Comparison of ENCODE assay signal across 20 mouse cellular contexts in the genomic region with DNA sequence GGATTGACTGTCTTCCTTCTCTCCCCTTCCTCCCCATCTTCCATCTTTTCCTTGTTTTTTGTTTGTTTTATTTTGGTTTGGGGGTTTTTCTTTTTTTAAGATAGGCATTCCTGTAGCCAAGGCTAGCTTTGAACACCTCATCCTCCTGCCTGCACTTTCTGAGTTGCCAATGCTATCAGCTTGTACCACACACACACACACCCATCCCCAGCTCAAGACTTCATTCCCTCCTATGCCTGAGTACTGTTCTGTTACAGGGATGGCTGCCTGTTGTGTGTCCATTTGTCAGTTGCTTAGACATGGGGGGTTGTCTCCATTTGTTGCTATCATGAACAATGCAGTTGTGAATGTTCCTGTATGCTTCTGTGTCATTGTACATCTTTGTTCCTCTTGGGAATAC.
"Had no signal": no experiment of that assay in that cellular context is flagged by ENCODE, and none has a peak within 500 bp of the region (broad histone marks: within the 10 kb centered on the region; RNA-seq: fewer than 3 reads in every experiment).

No protein-coding gene starts in this region.

- H3K9ac ChIP-seq: liver, embryonic 15.5 days; lung, embryonic 14.5 days; midbrain, embryonic 12.5 days; neural tube, embryonic 13.5 days; neural tube, embryonic 15.5 days had no signal

- DNase-seq: lung, adult 18-20 months; lung, embryonic 14.5 days; lung, postnatal 10 days; lung, postnatal 4 days; midbrain, embryonic 14.5 days; retina, postnatal 1 day; right cerebral cortex, adult 18-20 months; right cerebral cortex, postnatal 25 days; right cerebral cortex, postnatal 4 days; spleen, adult 18-20 months; thymus, adult 2 months; thymus, postnatal 25 days; thymus, postnatal 4 days had no signal

- H3K36me3 ChIP-seq: liver, embryonic 15.5 days; midbrain, embryonic 10.5 days; midbrain, embryonic 12.5 days; neural tube, embryonic 13.5 days; neural tube, embryonic 15.5 days had no signal

- H3K4me2 ChIP-seq: liver, embryonic 15.5 days; lung, embryonic 14.5 days; midbrain, embryonic 12.5 days; neural tube, embryonic 13.5 days; neural tube, embryonic 15.5 days had no signal

- H3K27me3 ChIP-seq: liver, embryonic 15.5 days; neural tube, embryonic 13.5 days; neural tube, embryonic 15.5 days had no signal

- H3K4me1 ChIP-seq: liver, embryonic 15.5 days; neural tube, embryonic 13.5 days had no signal

- ATAC-seq: midbrain, embryonic 16.5 days had no signal

- H3K27ac ChIP-seq: liver, embryonic 15.5 days; midbrain, embryonic 10.5 days; midbrain, embryonic 12.5 days; neural tube, embryonic 13.5 days; neural tube, embryonic 15.5 days had no signal

- H3K4me3 ChIP-seq: liver, embryonic 15.5 days; midbrain, embryonic 10.5 days; midbrain, embryonic 12.5 days; myocyte; neural tube, embryonic 13.5 days; neural tube, embryonic 15.5 days had no signal

- H3K9me3 ChIP-seq: liver, embryonic 15.5 days; midbrain, embryonic 10.5 days; midbrain, embryonic 12.5 days; neural tube, embryonic 13.5 days; neural tube, embryonic 15.5 days had no signal
